Mouse (Mus musculus) spleen, adult 2 months (tissue): Measurements from ENCODE around the gene Actl11.

Experiments
- CTCF ChIP-seq: fragments of 200-500 bp; IDR thresholded peaks from 2 replicates; pipeline ENCODE4 v1.5.1; 2011; ENCODE audit warnings: mild to moderate bottlenecking, inconsistent platforms; ENCODE audit not compliant: insufficient read depth, insufficient read length, insufficient replicate concordance; ENCODE audit errors: extremely low read depth
- POLR2A ChIP-seq: fragments of 200-500 bp; IDR thresholded peaks from 2 replicates; pipeline ENCODE4 v1.6.1; 2011; ENCODE audit warnings: low read depth, low read length, inconsistent platforms

DNA sequence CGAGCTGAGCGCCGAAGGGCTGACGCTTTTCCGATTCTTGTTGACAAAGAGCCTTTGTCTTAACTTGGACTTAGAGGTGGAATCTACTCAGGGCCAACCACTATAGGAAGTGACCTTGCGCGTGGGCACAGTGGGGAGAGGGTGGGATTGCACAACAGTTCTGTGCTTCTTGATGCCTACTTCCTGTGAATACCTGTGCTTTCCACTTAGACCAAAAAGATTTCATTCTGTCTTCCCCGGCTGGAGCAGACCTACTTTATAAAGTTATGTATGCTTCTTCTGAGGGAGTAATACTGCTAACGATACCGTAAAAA, 21.6 kb downstream of the Actl11 start, which contains the start of gene Traip:
- no peak for TF ChIP-seq CTCF
- TF ChIP-seq POLR2A, result no peak
